Mouse (Mus musculus) spleen, postnatal 14 days (tissue): ENCODE measurements around the gene Klf1.

ENCODE experiments used
- DNase-seq, 2 experiments: peaks; one replicate each; pipeline ENCODE4 v3.0.0; 2021 to 2022; ENCODE audit warnings: low spot score in 2 of 2

Klf1 gene

GRCm38 (mm10) chr8:84935489-84935888, 33.8 kb downstream of the Klf1 start:
- DNase-seq: no peak

- no peak for DNase-seq
These were observed 34.6 kb downstream of the Klf1 start for GRCm38 (mm10) chr8:84936041-84936961.

GRCm38 (mm10) chr8:84936962-84937546, 35.3 kb downstream of the Klf1 start, which contains the start of gene Mast1:
TSS of gene Mast1 (minus strand) at chr8:84937359.
- peak; percentile 34 to 56 for DNase-seq

- DNase-seq: no peak
These were observed 36.1 kb downstream of the Klf1 start for GRCm38 (mm10) chr8:84937620-84938485.

- no peak for DNase-seq
These were observed 42.0 kb downstream of the Klf1 start for GRCm38 (mm10) chr8:84943699-84944098.

- DNase-seq: no peak
These were observed 42.9 kb downstream of the Klf1 start for GRCm38 (mm10) chr8:84944478-84945160.

GRCm38 (mm10) chr8:84945235-84945632, 43.5 kb downstream of the Klf1 start:
- no peak for DNase-seq

GRCm38 (mm10) chr8:84945633-84946527, 44.2 kb downstream of the Klf1 start:
- no peak for DNase-seq

- no peak for DNase-seq
These were observed 45.0 kb downstream of the Klf1 start, which contains the start of gene Rtbdn for GRCm38 (mm10) chr8:84946528-84947240. TSS of gene Rtbdn (plus strand) at chr8:84946991.

GRCm38 (mm10) chr8:84947241-84947545, 45.5 kb downstream of the Klf1 start:
- no peak for DNase-seq

GRCm38 (mm10) chr8:84949753-84950152, 48.0 kb downstream of the Klf1 start:
- no peak for DNase-seq

GRCm38 (mm10) chr8:84952612-84953255, 51.0 kb downstream of the Klf1 start:
- DNase-seq: peak in 1 of 2 experiments; percentile 24
